Mouse (Mus musculus): ENCODE data around the gene Eya3. TPM values are rescaled to one million over a fixed set of nuclear protein-coding genes. Genes with fewer than 3 reads are reported as not detected.

Gene Eya3
- polyA plus RNA-seq, 2 experiments, result 11.5 to 13.5 TPM

- WGBS (ENCODE audit: insufficient replicate concordance), result 43% methylated on average over 11 of the region's 11 CpGs
- DNase-seq (ENCODE audit: low read depth in 3 of 3, low spot score in 3 of 3) (no peak), ATAC-seq (ENCODE audit: insufficient read depth) (peak; percentile 34; the same call in 1 of the 2 replicates)
- Histone ChIP-seq H3K4me1 (replicated peaks; ENCODE audit: control insufficient read depth in 2 of 2, insufficient read depth in 2 of 2, low read length in 1 of 2) (peaks cover 3 to 27% of the 10 kb centered on the region in 2 experiments; a peak in 3 of 4 replicates), H3K27ac (no peak overlapping the region), H3K9me3 (ENCODE audit: control insufficient read depth, low read length) (no peaks in the 10 kb centered on the region), H3K27me3 (ENCODE audit: control insufficient read depth, insufficient read depth, low read length) (no peaks in the 10 kb centered on the region), H3K9ac (replicated peaks) (no peak overlapping the region), H3K4me2 (ENCODE audit: low read depth) (no peak overlapping the region), H3K36me3 (replicated peaks; ENCODE audit: control insufficient read depth, insufficient read depth, low read depth) (no peaks in the 10 kb centered on the region), H3K4me3 (ENCODE audit: insufficient read depth in 1 of 2, low read depth in 2 of 2, low read length in 2 of 2) (no peak overlapping the region)
- TF ChIP-seq EP300 (IDR thresholded peaks at IDR 0.05; ENCODE audit: low read depth) (no peak; the same call in 1 of the 2 replicates), CTCF (IDR thresholded peaks at IDR 0.05; ENCODE audit: low read depth) (no peak)
Observed at GRCm38 (mm10) chr4:132743992-132744911, 105.5 kb downstream of the Eya3 start.

- peaks cover 3 to 27% of the 10 kb centered on the region in 2 experiments; a peak in 3 of 4 replicates for H3K4me1 ChIP-seq (replicated peaks; ENCODE audit: control insufficient read depth in 2 of 2, insufficient read depth in 2 of 2, low read length in 1 of 2)
- no peak for TF ChIP-seq EP300 (IDR thresholded peaks at IDR 0.05; ENCODE audit: low read depth)
- no peak for TF ChIP-seq CTCF (IDR thresholded peaks at IDR 0.05; ENCODE audit: low read depth)
- no peak overlapping the region for H3K4me2 ChIP-seq (ENCODE audit: low read depth)
- ATAC-seq (ENCODE audit: insufficient read depth) (no peak), DNase-seq (ENCODE audit: low read depth in 3 of 3, low spot score in 3 of 3) (no peak)
- H3K9ac ChIP-seq (replicated peaks), result no peak overlapping the region
- no peak overlapping the region for H3K27ac ChIP-seq
- no peaks in the 10 kb centered on the region for H3K27me3 ChIP-seq (ENCODE audit: control insufficient read depth, insufficient read depth, low read length)
- H3K4me3 ChIP-seq (ENCODE audit: insufficient read depth in 1 of 2, low read depth in 2 of 2, low read length in 2 of 2), result no peak overlapping the region
- WGBS (ENCODE audit: insufficient replicate concordance), result 64% methylated on average over 9 of the region's 9 CpGs
- no peaks in the 10 kb centered on the region for H3K36me3 ChIP-seq (replicated peaks; ENCODE audit: control insufficient read depth, insufficient read depth, low read depth)
- no peaks in the 10 kb centered on the region for H3K9me3 ChIP-seq (ENCODE audit: control insufficient read depth, low read length)
Observed at GRCm38 (mm10) chr4:132746911-132747517, 108.2 kb downstream of the Eya3 start.

- Histone ChIP-seq H3K36me3 (replicated peaks; ENCODE audit: control insufficient read depth, insufficient read depth, low read depth) (no peaks in the 10 kb centered on the region), H3K4me2 (ENCODE audit: low read depth) (peak overlapping the region; percentile 38), H3K9ac (replicated peaks) (no peak overlapping the region), H3K27ac (peak overlapping the region; percentile 6; the same call in 1 of the 2 replicates), H3K4me1 (replicated peaks; ENCODE audit: control insufficient read depth in 2 of 2, insufficient read depth in 2 of 2, low read length in 1 of 2) (peaks cover 3 to 27% of the 10 kb centered on the region in 2 experiments; a peak in 3 of 4 replicates), H3K4me3 (ENCODE audit: insufficient read depth in 1 of 2, low read depth in 2 of 2, low read length in 2 of 2) (peak overlapping the region; percentile 12 to 14; a peak in 2 of 4 replicates), H3K9me3 (ENCODE audit: control insufficient read depth, low read length) (no peaks in the 10 kb centered on the region), H3K27me3 (ENCODE audit: control insufficient read depth, insufficient read depth, low read length) (no peaks in the 10 kb centered on the region)
- WGBS (ENCODE audit: insufficient replicate concordance), result 23% methylated on average over 9 of the region's 9 CpGs
- TF ChIP-seq CTCF (IDR thresholded peaks at IDR 0.05; ENCODE audit: low read depth), result no peak
- no peak for TF ChIP-seq EP300 (IDR thresholded peaks at IDR 0.05; ENCODE audit: low read depth)
- DNase-seq (ENCODE audit: low read depth in 3 of 3, low spot score in 3 of 3), result no peak
- ATAC-seq (ENCODE audit: insufficient read depth), result peak; percentile 55; the same call in 1 of the 2 replicates
Observed at GRCm38 (mm10) chr4:132747664-132748259, 109.0 kb downstream of the Eya3 start.

- no peak overlapping the region for H3K9ac ChIP-seq (replicated peaks)
- peaks cover 3 to 26% of the 10 kb centered on the region in 2 experiments; a peak in 3 of 4 replicates for H3K4me1 ChIP-seq (replicated peaks; ENCODE audit: control insufficient read depth in 2 of 2, insufficient read depth in 2 of 2, low read length in 1 of 2)
- no peak for ATAC-seq (ENCODE audit: insufficient read depth)
Observed at GRCm38 (mm10) chr4:132748778-132749177, 110.0 kb downstream of the Eya3 start.

More at GRCm38 (mm10) chr4:132748778-132749177, 110.0 kb downstream of the Eya3 start:
- TF ChIP-seq EP300 (IDR thresholded peaks at IDR 0.05; ENCODE audit: low read depth) (no peak), CTCF (IDR thresholded peaks at IDR 0.05; ENCODE audit: low read depth) (no peak)
- Histone ChIP-seq H3K36me3 (replicated peaks; ENCODE audit: control insufficient read depth, insufficient read depth, low read depth) (no peaks in the 10 kb centered on the region), H3K9me3 (ENCODE audit: control insufficient read depth, low read length) (no peaks in the 10 kb centered on the region), H3K27me3 (ENCODE audit: control insufficient read depth, insufficient read depth, low read length) (no peaks in the 10 kb centered on the region), H3K27ac (no peak overlapping the region), H3K4me2 (ENCODE audit: low read depth) (no peak overlapping the region), H3K4me3 (ENCODE audit: insufficient read depth in 1 of 2, low read depth in 2 of 2, low read length in 2 of 2) (no peak overlapping the region)
- 82% methylated on average over 4 of the region's 4 CpGs for WGBS (ENCODE audit: insufficient replicate concordance)
- no peak for DNase-seq (ENCODE audit: low read depth in 3 of 3, low spot score in 3 of 3)

Data from liver, embryonic 14.5 days (tissue).